Mouse (Mus musculus) limb, embryonic 14.5 days (tissue): ENCODE measurements around the gene Creb3. TPM values are rescaled to one million over a fixed set of nuclear protein-coding genes. Genes with fewer than 3 reads are reported as not detected.
"Not testable (repeated sequence)": the region's sequence is repeated elsewhere in the genome, so short reads cannot be mapped to it uniquely, and the experiment has no call there.

ENCODE experiments used
- ATAC-seq: fragments of 200-750 bp; cut with Nextera tagmentation; 2 replicates; pipeline ENCODE4 v1.8.0; 2017; ENCODE audit warnings: low read depth, moderate number of reproducible peaks, moderate TSS enrichment; ENCODE audit not compliant: low FRiP score
- DNase-seq: peaks from one replicate; pipeline ENCODE4 v3.0.0-alpha.2; 2015; ENCODE audit warnings: low spot score
- H3K27ac ChIP-seq: fragments of 300-500 bp; sonication (generic); replicated peaks from 2 replicates; pipeline ENCODE4 v1.5.1; 2014; ENCODE audit warnings: low read depth, mild to moderate bottlenecking, low read length, moderate library complexity, mixed read lengths
- H3K27me3 ChIP-seq: fragments of 300-500 bp; sonication (generic); 2 replicates; pipeline ENCODE4 v1.6.1; 2014; ENCODE audit warnings: low read length, mixed read lengths; ENCODE audit not compliant: control insufficient read depth, insufficient read depth
- H3K36me3 ChIP-seq: fragments of 300-500 bp; sonication (generic); 2 replicates; pipeline ENCODE4 v1.6.1; 2014; ENCODE audit warnings: mild to moderate bottlenecking, low read length, moderate library complexity, mixed read lengths; ENCODE audit not compliant: control insufficient read depth, insufficient read depth
- H3K4me1 ChIP-seq: fragments of 300-500 bp; sonication (generic); 2 replicates; pipeline ENCODE4 v1.6.1; 2014; ENCODE audit warnings: antibody characterized with exemption, low read length, mixed read lengths; ENCODE audit not compliant: control insufficient read depth, insufficient read depth
- H3K4me2 ChIP-seq: fragments of 300-500 bp; sonication (generic); replicated peaks from 2 replicates; pipeline ENCODE4 v1.6.1; 2014; ENCODE audit warnings: low read depth, mild to moderate bottlenecking, low read length, moderate library complexity; ENCODE audit not compliant: severe bottlenecking
- H3K4me3 ChIP-seq: fragments of 300-500 bp; sonication (generic); replicated peaks from 2 replicates; pipeline ENCODE4 v1.5.1; 2014; ENCODE audit warnings: low read length
- H3K9ac ChIP-seq: fragments of 300-500 bp; sonication (generic); 2 replicates; pipeline ENCODE4 v1.6.1; 2014; ENCODE audit warnings: mild to moderate bottlenecking, low read depth, low read length, moderate library complexity; ENCODE audit not compliant: severe bottlenecking
- H3K9me3 ChIP-seq: fragments of 300-500 bp; sonication (generic); 2 replicates; pipeline ENCODE4 v1.6.1; 2016; ENCODE audit warnings: low read length; ENCODE audit not compliant: control insufficient read depth
- POLR2A ChIP-seq: fragments of 200-500 bp; IDR thresholded peaks from 2 replicates; pipeline ENCODE4 v1.8.0; 2012; ENCODE audit warnings: inconsistent platforms, mild to moderate bottlenecking, moderate library complexity, borderline replicate concordance; ENCODE audit not compliant: insufficient read depth, insufficient read length; ENCODE audit errors: extremely low read depth
- WGBS: fragments of 180-500 bp; shearing (Covaris S2); extraction: QIAGEN DNeasy Blood & Tissue Kit; methylation state at CpG from one replicate; pipeline ENCODE4 v1.1.7; 2014; 5-methylcytosine and 5-hydroxymethylcytosine counted together
- polyA plus RNA-seq, 2 experiments: library from polyadenylated mRNA; depleted of rRNA in 1 of 2; stranded (reverse) in 1 of 2; unstranded in 1 of 2; fragments of >200 nt; fragmentation: Nextera tagmentation in 1 of 2; extraction: Ambion mirVana in 1 of 2; gene quantifications; 2 replicates each; pipeline versions ENCODE4 v1.2.1 to v1.2.3; 2012 to 2014

The Creb3 gene
- polyA plus RNA-seq, 2 experiments: 51.7 to 78.5 TPM

DNA sequence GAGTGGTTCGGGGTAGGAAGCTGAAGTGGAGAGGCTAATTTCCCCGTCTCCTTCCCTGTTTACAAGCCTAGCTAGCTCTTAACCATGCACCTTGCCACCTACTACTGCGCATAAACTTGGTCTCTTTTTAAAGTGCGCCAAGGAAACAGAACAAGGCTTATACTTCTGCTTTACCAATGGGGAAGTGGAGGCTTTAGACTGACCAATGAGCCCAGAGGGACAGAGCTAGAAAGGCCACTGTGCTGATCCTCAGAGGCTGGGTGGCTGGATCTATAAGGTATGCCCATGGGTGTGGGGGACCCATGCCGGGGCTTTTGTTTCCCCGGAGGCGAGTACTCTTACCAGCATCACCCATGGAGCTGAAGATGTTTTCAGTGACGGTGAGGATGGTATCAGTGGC is 15.0 kb upstream of the Creb3 start:
- no peak overlapping the region for H3K4me2 ChIP-seq

DNA sequence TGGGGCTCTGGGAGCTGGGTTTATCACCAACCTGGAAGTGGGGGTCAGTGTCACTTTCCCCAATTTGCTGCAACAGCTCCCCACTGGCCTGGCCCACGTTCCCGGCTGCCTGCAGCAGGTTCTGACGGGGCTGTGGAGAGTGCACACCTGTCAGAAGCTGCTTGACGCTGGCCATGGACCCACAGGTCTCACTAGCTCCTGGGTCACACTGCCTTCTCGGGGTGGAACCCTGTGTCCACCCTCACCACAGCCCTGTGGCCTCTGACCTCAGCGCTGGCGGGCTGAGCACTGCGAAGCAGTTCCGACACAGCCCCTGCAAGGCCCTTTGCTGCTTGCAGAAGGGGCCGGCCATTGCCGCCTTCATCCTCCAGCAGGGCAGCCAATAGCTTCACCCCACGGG is 13.1 kb upstream of the Creb3 start:
- no peak overlapping the region for H3K4me3 ChIP-seq
- ATAC-seq (no peak), DNase-seq (no peak)
- WGBS: 88% methylated on average over 12 of the region's 12 CpGs
- H3K36me3 ChIP-seq: peaks cover 100% of the 10 kb centered on the region
- no peaks in the 10 kb centered on the region for H3K4me1 ChIP-seq
- H3K9me3 ChIP-seq: no peaks in the 10 kb centered on the region; the same call in 1 of the 2 replicates
- no peaks in the 10 kb centered on the region for H3K27me3 ChIP-seq
- no peak overlapping the region for H3K9ac ChIP-seq
- no peak overlapping the region for H3K27ac ChIP-seq
- H3K4me2 ChIP-seq: no peak overlapping the region
- TF ChIP-seq POLR2A: no peak

More for the DNA sequence above, 15.0 kb upstream of the Creb3 start:
- Histone ChIP-seq H3K9me3 (no peaks in the 10 kb centered on the region), H3K27ac (no peak overlapping the region), H3K9ac (no peak overlapping the region), H3K4me1 (no peaks in the 10 kb centered on the region), H3K36me3 (peaks cover 100% of the 10 kb centered on the region), H3K4me3 (no peak overlapping the region), H3K27me3 (no peaks in the 10 kb centered on the region)
- DNase-seq (no peak), ATAC-seq (no peak)
- 94% methylated on average over 8 of the region's 8 CpGs for WGBS
- TF ChIP-seq POLR2A: no peak

DNA sequence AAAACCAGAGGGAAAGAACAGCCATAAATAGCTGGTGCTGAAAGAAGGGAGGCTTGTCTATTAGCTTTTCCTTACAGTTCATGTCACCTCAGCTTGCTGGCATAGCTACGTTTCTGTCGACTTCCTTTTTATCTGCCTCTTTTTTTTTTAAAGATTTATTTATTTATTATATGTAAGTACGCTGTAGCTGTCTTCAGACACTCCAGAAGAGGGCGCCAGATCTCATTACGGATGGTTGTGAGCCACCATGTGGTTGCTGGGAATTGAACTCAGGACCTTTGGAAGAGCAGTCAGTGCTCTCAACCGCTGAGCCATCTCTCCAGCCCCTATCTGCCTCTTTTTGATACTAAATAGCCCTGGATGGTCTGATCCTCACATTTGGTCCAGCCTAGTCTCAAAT is 10.3 kb upstream of the Creb3 start:
- H3K27me3 ChIP-seq, H3K27ac ChIP-seq, H3K9ac ChIP-seq, H3K9me3 ChIP-seq, ATAC-seq, H3K4me1 ChIP-seq, H3K4me2 ChIP-seq, H3K4me3 ChIP-seq, DNase-seq: not testable (repeated sequence)
- peaks cover 100% of the 10 kb centered on the region for H3K36me3 ChIP-seq
- 88% methylated on average over 6 of the region's 6 CpGs for WGBS

DNA sequence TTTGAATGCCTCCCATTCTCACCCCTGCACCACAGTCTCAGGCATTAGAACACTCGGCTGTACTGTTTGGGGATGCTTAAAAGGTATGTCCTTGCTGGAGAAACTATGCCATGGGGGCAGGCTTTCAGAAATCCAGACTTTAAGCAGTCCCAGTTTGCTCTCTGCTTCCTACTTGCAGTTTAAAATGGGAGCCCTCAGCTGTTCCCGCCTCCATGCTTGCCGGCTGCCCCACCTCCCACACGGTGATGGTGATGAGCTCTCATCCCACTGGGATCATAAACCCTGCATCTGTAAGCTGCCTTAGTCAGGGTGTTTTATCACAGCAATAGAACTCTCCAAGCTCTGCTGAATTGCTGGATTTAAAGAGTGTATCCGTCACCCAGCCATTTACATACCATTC is 9.7 kb upstream of the Creb3 start:
- DNase-seq (no peak), ATAC-seq (no peak)
- Histone ChIP-seq H3K9me3 (no peaks in the 10 kb centered on the region; the same call in 1 of the 2 replicates), H3K4me3 (no peak overlapping the region), H3K4me1 (no peaks in the 10 kb centered on the region), H3K27me3 (no peaks in the 10 kb centered on the region), H3K4me2 (no peak overlapping the region), H3K27ac (no peak overlapping the region), H3K36me3 (peaks cover 100% of the 10 kb centered on the region), H3K9ac (no peak overlapping the region)
- 87% methylated on average over 5 of the region's 5 CpGs for WGBS
- TF ChIP-seq POLR2A: no peak

DNA sequence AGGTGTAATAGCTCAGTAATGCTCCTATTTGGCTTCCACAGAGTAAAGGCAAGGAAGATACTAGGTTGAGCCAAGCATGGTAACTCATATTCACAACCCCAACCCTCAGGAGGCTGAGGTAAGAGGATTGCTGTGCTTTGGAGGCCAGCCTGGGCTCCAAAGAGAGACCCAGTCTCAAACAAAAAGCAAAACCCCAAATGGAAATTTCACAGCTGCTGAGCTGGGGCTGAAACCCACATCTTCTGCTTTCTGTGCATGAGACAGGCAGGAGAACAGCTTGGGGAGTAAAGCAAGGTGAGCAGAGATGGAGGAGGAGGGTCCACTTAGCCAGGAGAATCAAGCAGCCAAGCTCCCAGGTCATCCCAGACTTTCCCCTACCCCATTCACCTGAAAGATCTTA is 8.2 kb upstream of the Creb3 start:
- Histone ChIP-seq H3K9me3 (no peaks in the 10 kb centered on the region; the same call in 1 of the 2 replicates), H3K36me3 (peaks cover 87% of the 10 kb centered on the region), H3K9ac (no peak overlapping the region), H3K4me3 (no peak overlapping the region), H3K27ac (no peak overlapping the region), H3K4me1 (peaks cover 13% of the 10 kb centered on the region; the same call in 1 of the 2 replicates), H3K27me3 (no peaks in the 10 kb centered on the region), H3K4me2 (no peak overlapping the region)
- ATAC-seq: no peak
- no peak for DNase-seq
- TF ChIP-seq POLR2A: no peak

DNA sequence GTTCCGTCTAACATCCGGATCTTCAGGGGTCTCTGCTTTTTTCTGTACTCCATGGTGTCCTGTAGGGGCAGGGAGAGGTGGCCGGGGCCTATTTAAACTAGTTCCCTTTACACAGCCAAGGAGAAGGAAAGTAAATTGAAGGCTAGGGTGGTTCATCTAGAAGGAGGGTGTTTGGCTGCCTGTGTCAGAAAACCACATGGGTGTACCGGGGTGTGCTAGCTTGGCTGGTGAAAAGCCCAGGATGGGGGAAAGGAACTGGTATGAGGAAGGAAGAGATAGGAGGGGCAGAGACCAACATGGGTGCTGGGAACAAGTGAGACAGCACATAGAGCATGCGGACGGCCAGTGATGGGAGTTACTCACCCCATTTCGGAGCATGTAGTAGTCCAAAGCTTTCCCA is 6.2 kb upstream of the Creb3 start:
- 96% methylated on average over 7 of the region's 7 CpGs for WGBS
- H3K9me3 ChIP-seq: no peaks in the 10 kb centered on the region; the same call in 1 of the 2 replicates
- H3K36me3 ChIP-seq: peaks cover 70% of the 10 kb centered on the region

More for the DNA sequence above, 6.2 kb upstream of the Creb3 start:
- Histone ChIP-seq H3K27ac (no peak overlapping the region), H3K4me2 (no peak overlapping the region), H3K9ac (no peak overlapping the region), H3K4me3 (no peak overlapping the region), H3K4me1 (peaks cover 32% of the 10 kb centered on the region), H3K27me3 (no peaks in the 10 kb centered on the region)
- no peak for ATAC-seq
- no peak for DNase-seq
- TF ChIP-seq POLR2A: no peak
